25 mouse cellular contexts compared by ENCODE assay signal in the genomic region with DNA sequence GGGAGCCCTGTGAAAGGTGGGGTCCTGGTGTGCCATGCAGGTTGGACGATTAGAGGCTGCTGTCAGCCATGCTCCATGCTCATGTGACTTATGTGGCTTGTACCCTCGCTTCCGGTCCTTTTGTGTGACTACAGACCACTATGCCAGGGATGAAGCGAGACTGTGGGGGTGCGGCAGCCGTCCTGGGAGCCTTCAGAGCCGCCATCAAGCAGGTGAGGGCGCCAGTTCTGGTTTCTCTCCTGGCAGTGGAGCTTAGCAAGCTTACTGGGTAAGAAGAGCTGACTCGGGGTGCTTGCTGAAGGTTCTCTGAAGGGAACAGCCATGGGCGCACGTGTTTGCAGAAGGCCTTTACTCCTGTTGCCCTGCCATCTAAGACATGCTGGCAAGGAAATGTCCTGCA.
"Had no signal": no experiment of that assay in that cellular context is flagged by ENCODE, and none has a peak within 500 bp of the region (broad histone marks: within the 10 kb centered on the region; RNA-seq: fewer than 3 reads in every experiment).

No protein-coding gene starts in this region.

- H3K4me1 ChIP-seq: forebrain, embryonic 15.5 days; intestine, embryonic 15.5 days; limb, embryonic 12.5 days had no signal

- DNase-seq: forebrain, postnatal 0 days; gastrocnemius, adult 2 months; gastrocnemius, postnatal 25 days; heart, postnatal 10 days; heart, postnatal 4 days; kidney, adult 18-20 months; kidney, adult 8-10 months; kidney, postnatal 10 days; kidney, postnatal 25 days; kidney, postnatal 4 days; liver had no signal

- H3K27ac ChIP-seq: forebrain, embryonic 15.5 days; gastrocnemius, adult 2 months; heart, adult 2 months; hindbrain, embryonic 12.5 days; hindbrain, embryonic 14.5 days; intestine, embryonic 15.5 days; layer of hippocampus, adult 2 months; left cerebral cortex, adult 2 months; limb, embryonic 10.5 days; limb, embryonic 12.5 days had no signal

- H3K9me3 ChIP-seq: forebrain, embryonic 15.5 days; intestine, embryonic 15.5 days; limb, embryonic 10.5 days had no signal

- H3K4me2 ChIP-seq: forebrain, embryonic 15.5 days; heart, embryonic 12.5 days; hindbrain, embryonic 12.5 days; hindbrain, embryonic 14.5 days; intestine, embryonic 15.5 days; limb, embryonic 12.5 days; liver, embryonic 11.5 days had no signal

- H3K4me3 ChIP-seq: forebrain, embryonic 15.5 days; gastrocnemius, adult 2 months; heart, adult 2 months; heart, embryonic 12.5 days; hindbrain, embryonic 12.5 days; intestine, embryonic 15.5 days; layer of hippocampus, adult 2 months; left cerebral cortex, adult 2 months; limb, embryonic 10.5 days; limb, embryonic 12.5 days had no signal

- ATAC-seq: forebrain, postnatal 0 days; hindbrain, embryonic 16.5 days; inflammation-experienced regulatory T-cells, adult 6 months; intestine, embryonic 15.5 days; intestine, postnatal 0 days had no signal

- H3K27me3 ChIP-seq: forebrain, embryonic 15.5 days; heart, embryonic 12.5 days; hindbrain, embryonic 12.5 days; intestine, embryonic 15.5 days; limb, embryonic 12.5 days had no signal

- H3K9ac ChIP-seq: forebrain, embryonic 15.5 days; forebrain, postnatal 0 days; heart, embryonic 12.5 days; hindbrain, embryonic 12.5 days; hindbrain, embryonic 14.5 days; intestine, embryonic 15.5 days; limb, embryonic 12.5 days had no signal
